Mouse (Mus musculus) testis, adult 2 months (tissue): ENCODE measurements around the gene Adora3.

Experiments used
- CTCF ChIP-seq: fragments of 200-500 bp; IDR thresholded peaks from 2 replicates; pipeline ENCODE4 v1.5.1; 2012; ENCODE audit warnings: low read depth, mild to moderate bottlenecking, inconsistent platforms, low read length, moderate library complexity; ENCODE audit not compliant: control insufficient read depth, insufficient read depth, insufficient replicate concordance
- POLR2A ChIP-seq: fragments of 200-500 bp; IDR thresholded peaks from 2 replicates; pipeline ENCODE4 v1.6.1; 2012; ENCODE audit warnings: low read depth, mild to moderate bottlenecking, inconsistent platforms, low read length, moderate library complexity; ENCODE audit not compliant: control insufficient read depth

DNA sequence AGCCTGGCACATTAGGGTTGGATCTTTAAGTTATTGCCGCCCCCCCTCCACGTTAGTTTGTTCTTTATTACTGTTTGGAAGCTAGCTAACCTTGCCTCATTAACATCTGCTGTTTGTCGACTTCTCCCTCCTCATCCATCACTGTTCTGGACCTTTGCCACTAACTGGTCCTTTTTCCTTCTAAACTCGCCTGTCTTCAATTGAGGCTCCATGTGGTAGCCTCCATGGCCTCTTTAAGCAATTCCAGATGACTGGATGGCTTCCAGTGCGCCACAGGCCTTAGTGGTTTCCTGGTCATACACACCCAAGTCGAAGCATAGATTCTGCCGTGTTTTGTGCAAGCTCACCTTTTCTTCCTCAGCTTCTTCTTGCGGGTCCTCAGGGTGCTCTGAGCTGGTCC, 16.9 kb upstream of the Adora3 start:
- no peak for TF ChIP-seq CTCF
- TF ChIP-seq POLR2A, result no peak
